ENCODE assay signal across 8 mouse cellular contexts in genomic region chr7:27978683-27979528, GRCm38 (mm10). TPM values are rescaled to one million over a fixed set of nuclear protein-coding genes. Genes with fewer than 3 reads are reported as not detected.
DNase-seq lines count a peak whose midpoint lies in the region; ATAC-seq and TF ChIP-seq lines count a peak whose summit lies in the region.

Zfp780b (minus strand) TSS chr7:27979171.

- H3K4me3 ChIP-seq in bone marrow, adult 2 months (replicated peaks; ENCODE audit: control insufficient read depth, low read depth, low read length): peak within 1 kb of the TSS; percentile 98
- peak within 1 kb of the TSS; percentile 85 for H3K4me3 ChIP-seq in embryonic facial prominence, embryonic 15.5 days (replicated peaks)
- peak within 1 kb of the TSS; percentile 81 for H3K4me3 ChIP-seq in limb, embryonic 14.5 days (replicated peaks; ENCODE audit: low read length)
- peak within 1 kb of the TSS; percentile 85 for H3K4me3 ChIP-seq in midbrain, postnatal 0 days (ENCODE audit: low read depth, low read length)

- H3K9ac ChIP-seq in embryonic facial prominence, embryonic 15.5 days: peak within 1 kb of the TSS; percentile 88
- H3K9ac ChIP-seq in limb, embryonic 14.5 days (ENCODE audit: low read depth, low read length, severe bottlenecking): peak within 1 kb of the TSS; percentile 84
- H3K9ac ChIP-seq in midbrain, postnatal 0 days (replicated peaks; ENCODE audit: low read length, poor library complexity, severe bottlenecking): peak within 1 kb of the TSS; percentile 91

- peak; percentile 84 for DNase-seq in 416B (ENCODE audit: low read depth)
- peak; percentile 76 for DNase-seq in heart, adult 8-10 months (ENCODE audit: low spot score)
- DNase-seq in kidney, adult 9 months: peak; percentile 77
- DNase-seq in limb, embryonic 14.5 days (ENCODE audit: low spot score): peak; percentile 71
- DNase-seq in midbrain, postnatal 0 days (ENCODE audit: low spot score): peak; percentile 74
- peak; percentile 43 to 71 for DNase-seq in spleen, postnatal 14 days (ENCODE audit: low spot score in 2 of 2)

- peaks cover 17% of the 10 kb centered on the region for H3K9me3 ChIP-seq in embryonic facial prominence, embryonic 15.5 days (replicated peaks)
- H3K9me3 ChIP-seq in limb, embryonic 14.5 days (ENCODE audit: control insufficient read depth, low read length): peaks cover 7% of the 10 kb centered on the region; the same call in 1 of the 2 replicates
- peaks cover 9% of the 10 kb centered on the region; the same call in 1 of the 2 replicates for H3K9me3 ChIP-seq in midbrain, postnatal 0 days (ENCODE audit: low read length)

- under 1% methylated on average over 29 of the region's 29 CpGs for WGBS in bone marrow, adult 2 months
- under 1% methylated on average over 29 of the region's 29 CpGs for WGBS in embryonic facial prominence, embryonic 15.5 days
- WGBS in limb, embryonic 14.5 days: under 1% methylated on average over 29 of the region's 29 CpGs
- WGBS in midbrain, postnatal 0 days: under 1% methylated on average over 29 of the region's 29 CpGs

- no peaks in the 10 kb centered on the region for H3K27me3 ChIP-seq in embryonic facial prominence, embryonic 15.5 days
- no peaks in the 10 kb centered on the region for H3K27me3 ChIP-seq in limb, embryonic 14.5 days (ENCODE audit: control insufficient read depth, insufficient read depth, low read length)
- no peaks in the 10 kb centered on the region for H3K27me3 ChIP-seq in midbrain, postnatal 0 days (ENCODE audit: insufficient read depth, low read length)

- TF ChIP-seq POLR2A in bone marrow, adult 2 months (IDR thresholded peaks at IDR 0.05; ENCODE audit: borderline replicate concordance, control insufficient read depth, low read depth, low read length): peak; percentile 56; the same call in 1 of the 2 replicates
- TF ChIP-seq POLR2A in limb, embryonic 14.5 days (IDR thresholded peaks at IDR 0.05; ENCODE audit: borderline replicate concordance, extremely low read depth, insufficient read depth, insufficient read length): peak; percentile 36; the same call in 1 of the 2 replicates

- H3K36me3 ChIP-seq in embryonic facial prominence, embryonic 15.5 days: peaks cover 3% of the 10 kb centered on the region; the same call in 1 of the 2 replicates
- H3K36me3 ChIP-seq in limb, embryonic 14.5 days (ENCODE audit: control insufficient read depth, insufficient read depth, low read length): peaks cover 8% of the 10 kb centered on the region; the same call in 1 of the 2 replicates
- no peaks in the 10 kb centered on the region for H3K36me3 ChIP-seq in midbrain, postnatal 0 days (ENCODE audit: insufficient read depth, low read length)

- peak within 1 kb of the TSS; percentile 39; the same call in 1 of the 2 replicates for H3K27ac ChIP-seq in bone marrow, adult 2 months (ENCODE audit: control insufficient read depth, insufficient read depth, low read depth, low read length, poor library complexity)
- peak within 1 kb of the TSS; percentile 92 for H3K27ac ChIP-seq in embryonic facial prominence, embryonic 15.5 days (replicated peaks)
- peak within 1 kb of the TSS; percentile 82 for H3K27ac ChIP-seq in limb, embryonic 14.5 days (replicated peaks; ENCODE audit: low read depth, low read length)
- H3K27ac ChIP-seq in midbrain, postnatal 0 days (ENCODE audit: low read depth, low read length): peak within 1 kb of the TSS; percentile 86

- TF ChIP-seq CTCF in bone marrow, adult 2 months (IDR thresholded peaks at IDR 0.05; ENCODE audit: control insufficient read depth, insufficient read depth, low read length): no peak
- peak; percentile 21; the same call in 1 of the 2 replicates for TF ChIP-seq CTCF in midbrain, postnatal 0 days (IDR thresholded peaks at IDR 0.05)

- peak within 1 kb of the TSS; percentile 86 for H3K4me2 ChIP-seq in embryonic facial prominence, embryonic 15.5 days (replicated peaks)
- H3K4me2 ChIP-seq in limb, embryonic 14.5 days (replicated peaks; ENCODE audit: low read depth, low read length, severe bottlenecking): peak within 1 kb of the TSS; percentile 89
- peak within 1 kb of the TSS; percentile 88 for H3K4me2 ChIP-seq in midbrain, postnatal 0 days (ENCODE audit: low read depth, low read length, poor library complexity, severe bottlenecking)

- peak; percentile 88; the same call in 1 of the 2 replicates for ATAC-seq in embryonic facial prominence, embryonic 15.5 days (ENCODE audit: insufficient number of reproducible peaks, low FRiP score, low TSS enrichment, low read depth)
- ATAC-seq in limb, embryonic 14.5 days (ENCODE audit: low FRiP score, low read depth): peak; percentile 88
- ATAC-seq in midbrain, postnatal 0 days (ENCODE audit: low FRiP score): peak; percentile 78; the same call in 1 of the 2 replicates

- no peaks in the 10 kb centered on the region; the same call in 1 of the 2 replicates for H3K4me1 ChIP-seq in bone marrow, adult 2 months (ENCODE audit: control insufficient read depth, insufficient read depth, low read length)
- H3K4me1 ChIP-seq in embryonic facial prominence, embryonic 15.5 days: peaks cover 12% of the 10 kb centered on the region
- peaks cover 4% of the 10 kb centered on the region; the same call in 1 of the 2 replicates for H3K4me1 ChIP-seq in limb, embryonic 14.5 days (ENCODE audit: control insufficient read depth, insufficient read depth, low read length)
- H3K4me1 ChIP-seq in midbrain, postnatal 0 days (ENCODE audit: insufficient read depth, low read length): peaks cover 5% of the 10 kb centered on the region; the same call in 1 of the 2 replicates

RNA-seq across cellular contexts. Expression of gene Zfp780b, which starts in this region (rescaled TPM):
- 3.2 and 6.0 TPM in 2 replicates for polyA plus RNA-seq in bone marrow, adult 2 months (2011; ENCODE audit: insufficient read depth, insufficient read length, low replicate concordance, missing spikeins)
- polyA plus RNA-seq in embryonic facial prominence, embryonic 15.5 days (2015; fragmentation: Nextera tagmentation; extraction: Ambion mirVana): 17.6 and 20.9 TPM in 2 replicates
- total RNA-seq in heart, adult 8-10 months (2022): 1 to 10 TPM; 7.3 to 8.2 (median 7.8) TPM
- polyA plus RNA-seq in limb, embryonic 14.5 days (2012; rRNA removed): 4.7 and 5.7 TPM in 2 replicates
- polyA plus RNA-seq in limb, embryonic 14.5 days (2014; fragmentation: Nextera tagmentation; extraction: Ambion mirVana): 10.8 and 14.0 TPM in 2 replicates
- total RNA-seq in midbrain, postnatal 0 days (2014; rRNA removed): 21.8 and 29.7 TPM in 2 replicates
- polyA plus RNA-seq in midbrain, postnatal 0 days (2015; fragmentation: Nextera tagmentation; extraction: Ambion mirVana): 21.6 and 22.1 TPM in 2 replicates

Comparison
In these comparisons a context has a peak if more than half of its experiments do, and no peak if none do; other contexts are left out.
1. Peak in every context shown above with its lines: DNase-seq, ATAC-seq, H3K4me3 ChIP-seq and H3K27ac ChIP-seq.
2. H3K27ac ChIP-seq: peak in every context shown above with its lines; median percentile 92 in embryonic facial prominence, embryonic 15.5 days; 86 in midbrain, postnatal 0 days; 82 in limb, embryonic 14.5 days; 39 in bone marrow, adult 2 months.